Mouse (Mus musculus): ENCODE measurements around the gene Exoc3l4.

Gene Exoc3l4

DNA sequence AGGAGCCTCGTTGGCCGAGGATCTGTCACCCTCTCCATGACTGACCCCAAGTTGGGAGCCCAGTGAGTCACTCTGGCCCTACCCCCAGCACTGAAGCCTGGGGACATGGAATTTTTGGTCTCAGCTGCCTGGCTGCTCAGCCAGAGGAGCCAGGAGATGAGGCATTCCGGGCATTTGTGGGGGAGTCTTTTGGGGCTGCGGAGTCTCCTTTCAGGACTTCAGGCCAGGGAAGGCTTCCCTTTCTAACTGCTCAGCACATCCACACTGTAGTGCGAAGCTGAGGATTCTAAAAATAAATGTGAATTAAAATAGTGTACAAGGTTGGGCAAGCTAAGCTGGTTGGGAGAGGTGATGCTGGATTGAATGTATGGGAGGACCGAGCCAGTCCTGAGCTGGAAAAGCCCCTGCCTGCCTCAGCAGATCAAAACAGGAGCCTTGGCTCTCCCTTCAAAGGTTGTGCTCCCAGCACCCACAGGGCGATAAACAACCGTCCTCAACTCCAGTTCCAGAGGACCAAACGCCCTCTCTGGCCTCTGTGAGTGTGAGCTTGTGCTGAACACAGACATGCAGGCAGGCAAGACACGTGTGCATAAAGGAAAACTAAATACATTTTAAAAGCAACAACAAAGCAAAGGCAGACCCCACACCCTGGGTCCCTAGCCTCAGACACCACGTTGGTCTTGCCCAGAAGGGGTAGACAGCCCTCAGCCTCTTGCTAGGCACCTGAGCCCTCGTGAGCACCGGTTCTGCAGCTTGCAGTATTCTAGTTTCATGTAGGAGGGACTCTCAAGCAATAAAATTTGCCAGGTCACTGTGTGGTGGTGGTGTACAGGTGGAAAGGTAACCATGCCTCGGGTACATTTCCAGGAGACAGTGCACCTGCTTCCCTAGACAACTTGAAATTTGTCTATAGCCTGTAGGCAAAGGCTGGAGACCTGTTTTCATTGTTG, 14.3 kb downstream of the Exoc3l4 start:
- in situ Hi-C loops (cut with MboI; ENCODE audit: unreplicated experiment in 2 of 2): no loop called here

DNA sequence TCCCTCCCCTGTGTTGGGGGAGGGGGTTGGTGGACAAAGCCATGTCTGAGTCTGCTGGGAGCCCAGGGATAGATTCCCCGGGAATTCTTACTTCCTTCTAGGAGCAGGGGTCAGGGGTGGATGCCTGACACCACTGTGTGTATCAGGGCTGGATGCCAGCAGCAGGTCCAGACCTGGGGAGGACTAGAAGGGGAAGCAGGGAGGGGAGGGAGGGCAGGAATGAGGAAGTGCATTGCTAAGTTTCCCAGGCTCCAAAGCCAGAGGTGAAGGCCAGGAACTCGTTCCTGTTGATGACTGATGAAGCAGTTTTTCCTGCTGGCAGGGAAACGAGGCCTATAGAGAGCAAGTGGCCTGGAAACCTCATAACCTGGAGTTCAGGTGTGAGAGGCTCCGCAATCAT, 15.3 kb downstream of the Exoc3l4 start:
- in situ Hi-C loops (cut with MboI; ENCODE audit: unreplicated experiment in 2 of 2): no loop called here

DNA sequence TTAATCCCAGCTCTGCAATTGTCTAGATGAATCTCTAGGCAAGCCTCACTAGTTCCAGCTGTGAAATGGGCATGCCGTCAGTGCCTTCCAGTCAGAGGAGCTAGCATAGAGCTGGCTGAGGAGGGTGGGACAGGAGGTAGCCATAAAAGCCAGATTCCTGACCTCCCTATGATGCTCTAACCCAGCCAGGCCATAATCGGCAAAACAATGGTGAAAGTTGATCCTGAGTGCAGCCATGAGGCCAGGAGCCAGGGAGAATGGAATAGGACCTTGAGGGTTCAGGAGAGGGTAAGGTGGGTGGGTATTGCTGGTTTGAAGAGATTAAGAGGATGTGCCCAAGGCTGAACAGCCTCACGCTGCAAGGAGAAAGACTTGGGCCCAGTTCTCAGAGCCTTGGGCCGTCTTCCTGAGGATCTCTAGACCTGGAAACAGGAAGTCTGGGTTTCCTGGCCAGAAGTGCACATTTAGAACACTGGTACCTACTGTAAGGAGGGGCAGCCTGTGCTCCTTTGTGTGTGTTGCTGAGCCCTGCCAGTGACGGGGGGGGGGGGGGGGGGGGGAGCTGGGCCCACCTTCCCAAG, 16.0 kb downstream of the Exoc3l4 start:
- in situ Hi-C loops (cut with MboI; ENCODE audit: unreplicated experiment in 2 of 2): no loop called here

DNA sequence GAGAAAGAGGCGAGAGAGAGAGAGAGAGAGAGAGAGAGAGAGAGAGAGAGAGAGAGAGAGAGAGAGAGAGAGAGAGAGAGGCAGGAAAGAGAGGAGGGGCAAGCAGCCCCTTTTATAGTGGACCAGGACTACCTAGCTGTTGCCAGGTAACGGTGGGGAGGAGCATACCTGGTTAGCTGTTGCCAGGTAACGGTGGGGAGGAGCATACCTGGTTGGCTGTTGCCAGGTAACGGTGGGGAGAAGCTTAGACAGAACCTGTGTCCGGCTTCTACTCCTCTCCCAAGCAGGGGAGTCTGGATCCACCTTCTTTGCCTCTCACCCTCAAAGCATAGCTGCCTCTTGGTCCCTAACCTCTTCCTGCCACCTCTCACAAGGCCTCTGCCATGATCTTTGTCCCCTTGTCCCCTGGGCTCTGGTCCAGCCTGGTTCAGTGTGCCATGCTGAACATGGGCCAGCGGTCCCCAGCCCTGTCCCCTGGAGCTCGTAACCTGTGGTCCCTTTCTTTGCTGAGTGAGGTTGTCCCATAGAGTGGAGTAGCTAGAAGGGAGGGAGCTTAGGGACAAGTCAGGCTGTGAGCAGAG, 17.4 kb downstream of the Exoc3l4 start:
- in situ Hi-C loops (cut with MboI; ENCODE audit: unreplicated experiment in 2 of 2): no loop called here

DNA sequence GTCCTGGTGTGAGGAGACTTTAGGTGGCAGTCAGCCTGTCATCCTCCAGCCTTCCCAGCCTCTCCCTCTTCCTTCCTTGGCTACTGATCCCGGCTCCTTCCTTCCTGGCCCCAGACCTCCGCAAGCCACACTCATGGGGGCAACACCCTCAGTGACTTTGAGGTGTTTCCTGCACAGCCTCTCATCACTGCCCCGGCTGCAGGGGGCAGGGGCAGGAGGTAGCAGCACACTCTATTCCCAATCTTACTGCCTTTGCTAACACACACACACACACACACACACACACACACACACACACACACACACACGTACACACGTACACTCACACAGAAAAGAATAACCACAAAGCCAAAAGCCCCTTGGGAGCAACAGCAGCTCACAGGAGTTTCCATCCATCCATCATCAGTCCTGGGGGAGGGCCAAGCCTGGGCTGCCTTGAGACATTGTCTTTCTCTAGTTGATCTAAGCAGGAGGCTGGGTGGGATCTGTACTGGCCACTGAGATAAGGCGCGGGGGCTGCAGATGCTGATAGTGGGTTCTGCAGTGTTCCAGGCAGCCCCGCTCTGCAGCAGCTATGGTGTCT, 18.0 kb downstream of the Exoc3l4 start:
- in situ Hi-C loops (cut with MboI; ENCODE audit: unreplicated experiment in 2 of 2): no loop called here

DNA sequence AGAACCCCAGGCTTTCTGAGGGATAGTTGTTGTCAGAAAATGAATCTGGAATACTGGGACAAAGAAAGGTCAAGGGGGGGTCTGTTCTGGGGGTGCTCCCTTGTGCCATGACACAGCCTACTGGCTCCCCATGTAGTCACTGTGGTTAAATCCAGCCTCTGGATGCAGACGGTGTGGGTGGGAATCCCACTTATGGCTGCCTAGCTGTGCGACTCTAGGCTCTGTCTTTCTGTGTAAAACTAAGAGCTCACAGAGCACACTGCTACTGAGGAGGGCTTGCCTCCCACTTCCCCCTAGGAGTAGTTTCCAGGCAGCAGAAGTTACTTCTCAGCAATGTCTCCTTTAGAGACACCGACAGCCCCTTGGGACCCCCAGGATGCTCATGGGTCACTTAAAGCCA, 19.4 kb downstream of the Exoc3l4 start:
- in situ Hi-C loops (cut with MboI; ENCODE audit: unreplicated experiment in 2 of 2): no loop called here

DNA sequence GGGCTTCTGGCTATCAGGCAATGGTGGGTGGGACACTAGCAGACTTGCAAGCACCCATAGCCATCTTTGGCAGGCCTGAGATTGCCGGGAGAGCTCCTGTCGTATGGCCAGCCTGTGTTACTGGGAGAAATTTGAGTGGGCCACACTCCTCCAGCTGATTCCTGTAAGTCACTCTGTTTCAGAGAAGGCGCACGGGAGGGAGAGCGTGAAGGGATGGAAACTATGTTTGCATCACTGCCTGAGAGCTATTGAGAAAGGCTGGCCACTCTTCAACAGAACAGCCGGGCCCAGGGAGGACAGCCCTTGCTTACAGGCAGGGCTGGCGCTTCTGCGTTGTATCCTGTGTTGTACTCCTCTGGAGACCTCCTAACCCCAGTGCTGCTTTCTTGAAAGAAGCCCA, 19.8 kb downstream of the Exoc3l4 start:
- in situ Hi-C loops (cut with MboI; ENCODE audit: unreplicated experiment in 2 of 2): no loop called here

DNA sequence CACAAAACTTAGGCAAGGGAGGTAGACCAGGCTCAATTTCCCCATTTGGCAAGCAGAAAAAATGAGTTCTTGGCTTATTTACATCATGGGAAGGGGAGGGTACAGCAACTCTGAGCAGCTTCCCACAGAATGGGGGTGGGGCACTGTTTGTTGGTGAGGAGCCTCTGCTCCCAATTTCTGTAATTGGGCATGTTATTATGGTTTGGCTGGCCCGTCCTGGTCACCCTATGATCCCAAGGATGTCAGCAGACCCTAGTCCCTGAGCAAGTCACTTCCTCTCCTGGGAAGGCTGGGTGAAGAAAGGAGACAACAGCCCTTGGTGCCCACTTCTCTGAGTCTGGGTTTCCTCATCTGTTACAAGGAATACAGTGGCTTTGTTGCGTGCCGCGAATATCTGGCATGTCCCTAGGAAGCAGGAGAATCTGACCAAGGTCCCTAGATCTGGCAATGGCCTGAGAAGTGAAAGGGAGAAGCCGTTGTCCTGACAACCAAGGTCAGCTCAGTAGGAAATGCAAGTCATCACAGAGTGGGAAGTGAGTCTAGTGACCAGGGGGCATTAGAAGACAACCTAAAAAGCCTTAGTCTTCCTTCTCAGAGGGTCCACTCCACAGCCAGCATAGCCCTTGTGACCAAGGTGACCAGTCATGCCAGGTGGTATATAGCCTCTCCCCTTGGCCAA, 20.5 kb downstream of the Exoc3l4 start:
- in situ Hi-C loops (cut with MboI; ENCODE audit: unreplicated experiment in 2 of 2): no loop called here

DNA sequence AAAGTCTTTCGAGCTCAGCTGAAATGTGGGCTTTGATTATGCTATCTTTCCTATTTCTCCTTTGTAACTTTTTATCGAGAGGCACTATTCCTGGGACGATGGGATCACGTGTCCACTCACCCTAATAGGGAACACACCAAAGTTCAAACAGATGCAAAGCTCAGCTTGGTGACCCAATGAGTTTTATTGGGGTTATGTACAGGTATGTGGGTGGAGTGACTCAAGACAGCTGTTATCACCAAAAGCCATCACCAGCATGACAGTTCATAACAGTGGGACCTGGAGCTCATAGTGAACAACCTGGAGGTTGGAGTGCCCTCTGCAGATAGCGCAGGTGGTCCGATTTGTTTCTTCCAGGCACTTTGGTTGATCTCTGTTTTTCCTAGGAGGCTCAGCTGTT, 22.0 kb downstream of the Exoc3l4 start:
- in situ Hi-C loops (cut with MboI; ENCODE audit: unreplicated experiment in 2 of 2): no loop called here

DNA sequence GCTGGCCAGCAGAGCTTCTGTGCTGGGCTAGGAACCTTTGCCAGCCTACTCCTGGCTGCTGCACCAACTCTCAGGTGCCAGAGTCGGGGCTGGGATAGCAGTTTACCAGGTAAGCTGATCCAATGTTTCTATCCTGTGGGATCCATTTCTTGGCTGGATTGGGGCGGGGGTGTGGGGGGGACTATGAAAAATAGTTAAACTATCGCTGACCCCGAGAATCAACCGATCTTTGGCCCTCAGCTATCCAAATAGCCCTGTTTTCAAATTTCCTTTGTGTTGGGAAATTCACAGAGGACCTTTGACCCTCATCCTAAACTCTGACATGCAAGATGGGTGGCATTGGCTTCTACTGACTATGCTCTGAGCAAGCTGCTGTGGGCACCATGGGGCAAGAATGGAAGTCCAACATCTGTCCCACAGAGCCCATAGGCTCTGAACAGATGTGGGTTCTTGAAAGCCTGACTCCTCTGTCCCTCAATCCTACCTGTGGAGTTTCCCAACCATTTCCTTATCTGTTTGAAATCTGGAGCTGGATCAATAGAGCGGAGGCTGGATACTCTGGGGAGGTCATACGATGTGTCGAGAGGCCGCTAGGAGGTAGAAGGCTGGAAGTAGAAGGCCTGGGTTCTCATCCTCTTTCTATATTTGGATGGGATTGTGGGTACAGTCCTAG, 24.0 kb downstream of the Exoc3l4 start:
- in situ Hi-C loops (cut with MboI; ENCODE audit: unreplicated experiment in 2 of 2): no loop called here

DNA sequence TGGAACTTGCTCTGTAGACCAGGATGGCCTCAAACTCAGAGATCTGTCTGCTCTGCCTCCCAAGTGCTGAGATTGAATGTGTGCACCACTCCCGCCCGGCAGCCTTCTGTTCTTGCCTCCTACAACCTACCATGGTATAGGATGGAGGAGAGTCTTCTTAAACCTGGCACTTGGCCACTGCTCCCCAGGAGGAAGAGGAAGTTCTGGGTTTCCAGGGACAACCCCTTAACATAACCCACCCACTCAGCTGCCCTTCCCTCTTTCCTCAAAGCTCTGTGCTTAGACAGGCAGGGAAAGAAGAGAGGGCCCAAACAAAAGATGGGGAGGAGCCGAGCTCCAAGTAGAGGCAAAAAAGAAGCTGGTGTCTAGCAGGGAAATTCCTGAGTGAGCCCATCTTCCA, 24.7 kb downstream of the Exoc3l4 start:
- in situ Hi-C loops (cut with MboI; ENCODE audit: unreplicated experiment in 2 of 2): no loop called here

DNA sequence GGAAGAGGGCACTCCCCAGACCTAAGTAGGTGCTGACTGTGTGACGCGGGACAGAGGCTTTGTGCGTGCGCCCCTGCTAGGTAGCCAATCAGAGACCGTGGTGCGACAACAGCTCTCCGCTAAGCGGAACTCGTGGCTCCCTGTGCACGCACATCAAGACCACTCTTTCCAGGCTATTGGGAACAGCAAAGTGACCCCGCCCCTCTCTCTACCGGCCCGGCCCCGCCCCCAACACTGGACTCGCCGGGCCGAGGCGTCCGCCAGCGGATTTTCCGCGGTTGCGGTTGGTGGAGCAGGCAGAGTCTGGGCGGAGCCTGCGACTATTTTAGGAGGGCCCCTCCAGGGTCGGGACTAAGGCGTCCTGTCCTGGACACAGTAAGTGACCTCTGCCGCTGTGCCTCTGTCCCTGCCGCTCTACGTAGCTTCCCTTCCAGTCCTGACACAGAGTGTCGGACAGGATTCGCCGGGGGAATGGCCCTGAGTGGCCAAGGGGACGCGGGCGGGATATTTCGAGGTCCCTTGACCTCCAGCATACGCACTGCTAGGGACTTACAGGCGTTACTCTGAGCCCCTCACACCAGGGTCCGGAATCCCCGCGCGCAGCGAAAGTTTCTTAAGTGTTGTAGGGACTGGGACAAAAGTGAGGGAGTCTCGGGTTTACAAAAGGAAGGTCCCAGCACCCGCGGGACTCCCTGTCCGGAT, 25.6 kb downstream of the Exoc3l4 start, which contains the start of gene Tnfaip2:
Gene Tnfaip2, plus strand, starts transcription at position 161 of the 702 bp plus-strand sequence.
- in situ Hi-C loops (cut with MboI; ENCODE audit: unreplicated experiment in 2 of 2): no loop called here

DNA sequence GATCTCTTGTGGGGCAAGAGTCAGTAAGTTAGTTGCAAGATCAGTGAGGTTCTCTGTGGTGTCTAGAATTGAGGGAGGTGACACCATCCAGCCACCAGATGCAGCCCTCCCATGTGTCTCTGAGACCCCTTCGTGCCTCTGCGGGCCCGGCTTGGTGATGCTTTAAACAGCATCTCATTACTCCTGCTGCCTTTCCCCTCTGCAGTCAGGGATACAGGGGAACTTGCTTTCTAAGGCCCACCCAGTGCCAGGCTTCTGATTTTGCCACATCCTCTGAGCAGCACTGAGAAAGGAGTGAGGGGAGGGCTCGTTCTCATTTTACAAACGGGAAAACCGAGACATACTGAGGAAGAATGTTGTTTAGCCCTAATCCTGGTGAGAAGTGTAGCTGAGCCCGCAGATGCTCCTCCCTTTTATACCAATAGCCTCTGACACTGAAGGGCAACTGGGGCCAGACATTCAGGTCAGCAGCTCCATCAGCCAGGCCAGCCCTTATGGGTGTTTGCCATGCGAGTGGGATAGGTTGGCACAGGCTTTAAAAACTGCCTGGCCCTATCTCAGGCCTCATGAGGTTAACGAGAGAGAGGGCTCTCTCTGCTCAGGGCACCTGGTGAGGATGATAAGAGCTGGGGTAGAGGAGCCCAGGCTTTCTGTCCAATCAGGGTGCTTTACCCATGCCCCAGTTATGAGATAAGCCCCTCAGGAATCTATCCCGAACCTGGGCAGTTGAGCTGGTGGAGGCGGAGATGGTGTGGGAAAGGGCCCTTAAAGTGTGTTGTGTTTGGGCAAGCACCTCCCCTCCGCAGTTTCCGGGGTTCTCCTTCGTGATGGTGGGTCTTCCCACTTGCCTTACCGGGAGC, 26.4 kb downstream of the Exoc3l4 start:
- in situ Hi-C loops (cut with MboI; ENCODE audit: unreplicated experiment in 2 of 2): no loop called here

DNA sequence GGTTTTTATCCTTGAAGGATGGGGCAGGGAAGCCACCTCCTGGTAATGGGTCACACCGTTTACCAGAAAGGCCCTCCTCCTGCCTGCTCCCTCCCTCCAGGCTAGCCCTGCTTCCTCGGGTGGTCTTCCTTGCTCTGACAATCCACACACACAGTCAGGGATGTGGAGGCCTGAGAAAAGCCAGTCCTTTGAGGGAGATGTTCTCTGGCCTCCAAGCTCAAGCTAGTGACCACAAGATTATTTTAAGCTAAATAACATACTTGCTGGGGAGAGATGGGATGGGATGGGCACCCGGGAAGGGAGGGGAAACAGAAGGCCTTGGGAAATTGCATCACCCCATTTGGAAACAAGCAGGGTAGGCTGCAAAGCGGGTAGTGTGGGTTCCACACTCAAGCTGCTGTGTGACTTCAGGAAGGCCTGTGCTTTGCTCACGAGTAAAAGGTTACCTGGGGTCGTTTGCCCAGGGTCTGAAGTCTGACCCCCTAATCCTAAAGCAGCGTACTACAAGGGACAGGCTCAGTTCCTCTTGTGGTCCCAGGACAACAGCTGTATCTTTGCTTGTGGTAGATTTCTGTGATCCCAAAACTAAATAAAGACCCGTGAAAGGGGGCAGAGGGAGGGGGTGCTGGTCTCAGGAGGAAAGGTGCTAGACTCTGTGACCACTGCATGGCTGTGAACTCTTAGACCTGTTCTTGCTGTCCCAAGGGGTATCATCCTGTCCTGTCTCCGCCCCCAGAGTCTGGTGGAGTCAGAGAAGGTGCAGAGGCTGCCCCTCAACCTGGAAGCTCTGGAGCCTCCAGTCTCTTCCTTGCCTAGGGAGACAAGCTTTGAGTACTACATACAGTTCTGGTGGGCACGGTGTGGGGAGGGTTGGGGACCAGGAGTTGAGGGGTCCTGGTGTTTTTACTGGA, 27.4 kb downstream of the Exoc3l4 start:
- in situ Hi-C loops (cut with MboI; ENCODE audit: unreplicated experiment in 2 of 2): no loop called here

DNA sequence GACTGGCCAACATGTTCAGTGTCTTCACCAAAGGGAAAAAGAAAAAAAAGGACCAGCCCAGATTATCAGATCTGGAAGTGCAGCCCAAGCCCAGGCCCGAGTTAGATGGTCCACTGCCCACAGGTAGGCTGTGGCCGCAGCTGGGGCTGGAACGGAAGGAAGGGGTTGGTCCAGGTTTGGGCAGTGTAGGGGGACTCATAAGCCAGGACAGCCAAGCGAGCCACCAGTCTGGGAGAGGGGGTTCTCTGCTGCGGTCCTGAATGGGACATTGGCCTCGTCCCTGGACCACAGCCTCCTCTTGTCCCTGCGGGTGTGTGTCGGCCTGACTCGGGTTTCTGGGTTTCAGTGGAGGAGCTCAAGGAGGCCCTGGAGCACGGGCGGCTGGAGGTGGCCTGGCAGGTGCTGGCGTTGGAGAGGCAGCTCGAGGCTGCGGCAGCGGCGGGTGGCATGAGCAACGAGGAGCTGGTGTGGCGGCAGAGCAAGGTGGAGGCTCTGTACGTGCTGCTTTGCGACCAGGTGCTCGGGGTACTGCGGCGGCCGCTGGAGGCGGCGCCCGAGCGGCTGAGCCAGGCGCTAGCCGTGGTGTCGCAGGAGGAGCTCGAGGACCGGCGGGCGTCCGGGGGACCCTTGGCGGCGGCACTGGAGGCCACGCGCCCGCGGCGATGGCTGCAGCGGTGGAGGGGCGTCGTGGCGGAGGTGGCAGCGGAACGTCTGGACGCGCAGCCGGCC, 28.5 kb downstream of the Exoc3l4 start:
- in situ Hi-C loops (cut with MboI; ENCODE audit: unreplicated experiment in 2 of 2): no loop called here

DNA sequence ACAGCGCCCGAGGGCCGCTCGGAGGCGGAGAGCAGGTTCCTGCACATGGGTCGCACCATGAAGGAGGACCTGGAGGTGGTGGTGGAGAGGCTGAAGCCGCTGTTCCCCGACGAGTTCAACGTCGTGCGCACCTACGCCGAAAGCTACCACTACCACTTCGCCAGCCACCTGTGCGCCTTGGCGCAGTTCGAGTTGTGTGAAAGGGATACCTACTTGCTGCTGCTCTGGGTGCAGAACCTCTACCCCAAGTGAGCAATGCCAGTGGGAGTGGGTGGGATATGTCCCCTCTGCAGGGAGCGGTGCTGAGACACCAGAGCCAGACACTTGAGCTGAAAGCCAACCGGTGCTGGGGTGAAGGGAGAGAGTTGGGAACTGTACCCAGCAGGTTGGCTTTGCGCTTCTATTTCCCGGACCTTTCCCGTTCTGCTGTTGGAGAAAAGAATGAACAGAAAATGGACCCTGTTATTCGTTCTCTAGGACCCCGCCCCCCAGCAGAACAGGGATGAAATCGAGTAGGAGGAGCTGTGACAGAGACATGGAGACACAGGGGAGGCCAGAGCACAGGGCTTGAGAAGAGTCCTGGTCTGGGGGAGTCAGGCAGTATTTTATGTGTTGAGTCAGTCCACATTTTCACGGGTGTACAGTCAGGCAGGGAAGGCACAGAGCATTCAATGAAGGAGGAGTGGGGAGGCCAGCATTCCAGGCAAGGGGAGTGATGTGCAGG, 29.2 kb downstream of the Exoc3l4 start:
- in situ Hi-C loops (cut with MboI; ENCODE audit: unreplicated experiment in 2 of 2): no loop called here

Data from v-Abl transformed pro-B cells (cell line).